Mouse (Mus musculus) monocyte, adult 2 months (primary cell): ENCODE measurements around the gene Gm21776.
"Not testable (repeated sequence)": the region's sequence is repeated elsewhere in the genome, so short reads cannot be mapped to it uniquely, and the experiment has no call there.

Experiments
- DNase-seq, 2 experiments: peaks; one replicate each; pipeline ENCODE4 v3.0.0; 2022; ENCODE audit warnings: low spot score in 2 of 2, low read depth in 1 of 2

Gm21776 gene

GRCm38 (mm10) chrY:76378362-76378761 lies at the start of gene Gm21776:
TSS of gene Gm21776 (plus strand) at chrY:76378662.
- not testable (repeated sequence) for DNase-seq
